Mouse (Mus musculus) CH12.LX (cell line): ENCODE results near the gene Brd3. TPM values are rescaled to one million over a fixed set of nuclear protein-coding genes. Genes with fewer than 3 reads are reported as not detected.

Source experiments
- DNase-seq: peaks from one replicate; pipeline ENCODE4 v3.0.0-alpha.2; 2013; ENCODE audit errors: extremely low read depth
- H3K27ac ChIP-seq: 2 replicates; pipeline ENCODE4 v1.5.1; 2012; ENCODE audit warnings: low read depth, mild to moderate bottlenecking, control low read depth, moderate library complexity; ENCODE audit not compliant: insufficient read depth
- H3K27me3 ChIP-seq: replicated peaks from 2 replicates; pipeline ENCODE3; 2012; ENCODE audit warnings: inconsistent platforms
- H3K36me3 ChIP-seq, 2 experiments: replicated peaks in 1 of 2; 2 replicates each; pipeline versions ENCODE3 to v1.6.1; 2012; ENCODE audit warnings: inconsistent platforms in 1 of 2, low read length in 1 of 2, mild to moderate bottlenecking in 1 of 2, mixed read lengths in 1 of 2, moderate library complexity in 1 of 2; ENCODE audit not compliant: control insufficient read depth in 1 of 2, insufficient read depth in 1 of 2
- H3K4me1 ChIP-seq, 2 experiments: 2 replicates each; pipeline ENCODE4 v1.6.1; 2012; ENCODE audit warnings: inconsistent platforms in 1 of 2, moderate library complexity in 1 of 2; ENCODE audit not compliant: insufficient read depth in 2 of 2, control insufficient read depth in 1 of 2
- H3K4me2 ChIP-seq: 2 replicates; pipeline ENCODE4 v1.6.1; 2012; ENCODE audit warnings: low read depth, mild to moderate bottlenecking, control low read depth; ENCODE audit not compliant: poor library complexity, insufficient read depth, severe bottlenecking
- H3K4me3 ChIP-seq, 3 experiments: fragments of 150-350 bp in 1 of 3; sonication (generic) in 1 of 3; replicated peaks in 1 of 3; 2 replicates each; pipeline versions ENCODE3 to v1.5.1; 2011 to 2012; ENCODE audit warnings: low read depth in 2 of 3, low read length in 2 of 3, mild to moderate bottlenecking in 2 of 3, moderate library complexity in 2 of 3, control low read depth in 1 of 3, improper control_type of control experiment in 1 of 3, inconsistent platforms in 1 of 3, mixed read lengths in 1 of 3; ENCODE audit not compliant: poor library complexity in 1 of 3
- H3K79me2 ChIP-seq: replicated peaks from 2 replicates; pipeline ENCODE4 v1.6.1; 2012; ENCODE audit warnings: mild to moderate bottlenecking, moderate library complexity; ENCODE audit not compliant: control insufficient read depth, poor library complexity, insufficient read depth, severe bottlenecking; ENCODE audit errors: extremely low read depth
- H3K9ac ChIP-seq: 2 replicates; pipeline ENCODE4 v1.6.1; 2012; ENCODE audit warnings: low read depth, mild to moderate bottlenecking, control low read depth, moderate library complexity; ENCODE audit not compliant: insufficient read depth
- H3K9me3 ChIP-seq: replicated peaks from 2 replicates; pipeline ENCODE3; 2012; ENCODE audit warnings: low read length, inconsistent platforms, mixed read lengths
- BHLHE40 ChIP-seq: IDR thresholded peaks from 2 replicates; pipeline ENCODE4 v1.6.1; 2011; ENCODE audit warnings: mild to moderate bottlenecking, low read depth, low read length, improper control_type of control experiment
- CHD1 ChIP-seq: IDR thresholded peaks from 2 replicates; pipeline ENCODE4 v1.6.1; 2012; ENCODE audit warnings: low read depth, low read length, improper control_type of control experiment, inconsistent platforms
- CHD2 ChIP-seq: IDR thresholded peaks from 2 replicates; pipeline ENCODE4 v1.6.1; 2011; ENCODE audit warnings: low read length, improper control_type of control experiment
- CTCF ChIP-seq, 2 experiments: IDR thresholded peaks in 1 of 2; conservative IDR thresholded peaks in 1 of 2; 2 replicates each; pipeline ENCODE4 v1.5.1; 2011 to 2012; ENCODE audit warnings: low read depth in 2 of 2, low read length in 2 of 2, improper control_type of control experiment in 1 of 2, inconsistent platforms in 1 of 2, mild to moderate bottlenecking in 1 of 2, moderate library complexity in 1 of 2
- E2F4 ChIP-seq: IDR thresholded peaks from 2 replicates; pipeline ENCODE4 v1.6.1; 2011; ENCODE audit warnings: low read depth, low read length, improper control_type of control experiment; ENCODE audit not compliant: insufficient replicate concordance
- ELF1 ChIP-seq: IDR thresholded peaks from 2 replicates; pipeline ENCODE4 v1.6.1; 2014; ENCODE audit warnings: low read depth, mild to moderate bottlenecking, inconsistent platforms, low read length, improper control_type of control experiment
- EP300 ChIP-seq: IDR thresholded peaks from 2 replicates; pipeline ENCODE4 v1.6.1; 2011; ENCODE audit warnings: low read length, improper control_type of control experiment
- ETS1 ChIP-seq: conservative IDR thresholded peaks from 2 replicates; pipeline ENCODE4 v1.6.1; 2012; ENCODE audit warnings: low read depth, mild to moderate bottlenecking, inconsistent platforms, low read length, improper control_type of control experiment, moderate library complexity
- GABPA ChIP-seq: IDR thresholded peaks from 2 replicates; pipeline ENCODE4 v1.6.1; 2012; ENCODE audit warnings: low read depth, low read length, improper control_type of control experiment, inconsistent platforms; ENCODE audit not compliant: insufficient replicate concordance
- HCFC1 ChIP-seq: IDR thresholded peaks from 2 replicates; pipeline ENCODE4 v1.6.1; 2012; ENCODE audit warnings: low read depth, mild to moderate bottlenecking, inconsistent platforms, low read length, improper control_type of control experiment
- IRF4 ChIP-seq: IDR thresholded peaks from 2 replicates; pipeline ENCODE4 v1.6.1; 2014; ENCODE audit warnings: low read depth, mild to moderate bottlenecking, inconsistent platforms, low read length, improper control_type of control experiment
- JUN ChIP-seq: IDR thresholded peaks from 2 replicates; pipeline ENCODE4 v1.6.1; 2011; ENCODE audit warnings: low read depth, mild to moderate bottlenecking, low read length, improper control_type of control experiment, moderate library complexity; ENCODE audit not compliant: insufficient read depth
- JUND ChIP-seq: conservative IDR thresholded peaks from 2 replicates; pipeline ENCODE4 v1.6.1; 2011; ENCODE audit warnings: low read depth, low read length, improper control_type of control experiment
- KAT2A ChIP-seq: IDR thresholded peaks from 2 replicates; pipeline ENCODE4 v1.6.1; 2012; ENCODE audit warnings: low read length, improper control_type of control experiment, inconsistent platforms; ENCODE audit not compliant: insufficient replicate concordance
- MAFK ChIP-seq: IDR thresholded peaks from 2 replicates; pipeline ENCODE4 v1.6.1; 2011; ENCODE audit warnings: low read length, improper control_type of control experiment; ENCODE audit not compliant: insufficient replicate concordance
- MAX ChIP-seq: IDR thresholded peaks from 2 replicates; pipeline ENCODE4 v1.6.1; 2011; ENCODE audit warnings: low read length, improper control_type of control experiment
- MAZ ChIP-seq: IDR thresholded peaks from 2 replicates; pipeline ENCODE4 v1.6.1; 2012; ENCODE audit warnings: low read depth, mild to moderate bottlenecking, inconsistent platforms, low read length, improper control_type of control experiment, moderate library complexity
- MEF2A ChIP-seq: IDR thresholded peaks from 2 replicates; pipeline ENCODE4 v1.6.1; 2014; ENCODE audit warnings: low read depth, mild to moderate bottlenecking, inconsistent platforms, low read length, improper control_type of control experiment, borderline replicate concordance
- MXI1 ChIP-seq: IDR thresholded peaks from 2 replicates; pipeline ENCODE4 v1.6.1; 2011; ENCODE audit warnings: mild to moderate bottlenecking, low read depth, low read length, improper control_type of control experiment
- MYC ChIP-seq: IDR thresholded peaks from 2 replicates; pipeline ENCODE4 v1.6.1; 2011; ENCODE audit warnings: low read depth, mild to moderate bottlenecking, improper control_type of control experiment, low read length
- NELFE ChIP-seq: IDR thresholded peaks from 2 replicates; pipeline ENCODE4 v1.6.1; 2011; ENCODE audit warnings: low read depth, low read length, improper control_type of control experiment
- NRF1 ChIP-seq: IDR thresholded peaks from 2 replicates; pipeline ENCODE4 v1.6.1; 2014; ENCODE audit warnings: low read depth, mild to moderate bottlenecking, inconsistent platforms, low read length, improper control_type of control experiment, moderate library complexity
- PAX5 ChIP-seq: IDR thresholded peaks from 2 replicates; pipeline ENCODE4 v1.6.1; 2012; ENCODE audit warnings: low read length, inconsistent platforms, mixed read lengths
- POLR2A ChIP-seq: IDR thresholded peaks from 2 replicates; pipeline ENCODE4 v1.6.1; 2011; ENCODE audit warnings: low read depth, mild to moderate bottlenecking, improper control_type of control experiment, low read length
- POLR2AphosphoS2 ChIP-seq: IDR thresholded peaks from 2 replicates; pipeline ENCODE4 v1.6.1; 2011; ENCODE audit warnings: low read depth, low read length, improper control_type of control experiment
- RAD21 ChIP-seq: IDR thresholded peaks from 2 replicates; pipeline ENCODE4 v1.6.1; 2011; ENCODE audit warnings: low read depth, mild to moderate bottlenecking, low read length, improper control_type of control experiment, moderate library complexity
- RCOR1 ChIP-seq: conservative IDR thresholded peaks from 2 replicates; pipeline ENCODE4 v1.6.1; 2012; ENCODE audit warnings: low read depth, mild to moderate bottlenecking, inconsistent platforms, low read length, improper control_type of control experiment
- SIN3A ChIP-seq: IDR thresholded peaks from 2 replicates; pipeline ENCODE4 v1.6.1; 2012; ENCODE audit warnings: low read length, improper control_type of control experiment, inconsistent platforms
- SMC3 ChIP-seq: IDR thresholded peaks from 2 replicates; pipeline ENCODE4 v1.6.1; 2011; ENCODE audit warnings: low read depth, low read length, improper control_type of control experiment
- TBP ChIP-seq: conservative IDR thresholded peaks from 2 replicates; pipeline ENCODE4 v1.6.1; 2011; ENCODE audit warnings: low read depth, low read length, improper control_type of control experiment
- TCF12 ChIP-seq: IDR thresholded peaks from 2 replicates; pipeline ENCODE4 v1.6.1; 2014; ENCODE audit warnings: low read depth, mild to moderate bottlenecking, inconsistent platforms, low read length, improper control_type of control experiment
- UBTF ChIP-seq: IDR thresholded peaks from 2 replicates; pipeline ENCODE4 v1.6.1; 2012; ENCODE audit warnings: low read depth, mild to moderate bottlenecking, inconsistent platforms, low read length, improper control_type of control experiment, moderate library complexity
- USF1 ChIP-seq: IDR thresholded peaks from 2 replicates; pipeline ENCODE4 v1.6.1; 2014; ENCODE audit warnings: low read depth, mild to moderate bottlenecking, inconsistent platforms, low read length, improper control_type of control experiment
- USF2 ChIP-seq: conservative IDR thresholded peaks from 2 replicates; pipeline ENCODE4 v1.6.1; 2011; ENCODE audit warnings: low read depth, low read length, improper control_type of control experiment
- ZC3H11A ChIP-seq: IDR thresholded peaks from 2 replicates; pipeline ENCODE4 v1.6.1; 2012; ENCODE audit warnings: low read depth, mild to moderate bottlenecking, inconsistent platforms, low read length, improper control_type of control experiment
- ZKSCAN1 ChIP-seq: IDR thresholded peaks from 2 replicates; pipeline ENCODE4 v1.6.1; 2012; ENCODE audit warnings: low read depth, inconsistent platforms, low read length, improper control_type of control experiment, borderline replicate concordance
- ZMIZ1 ChIP-seq: IDR thresholded peaks from 2 replicates; pipeline ENCODE4 v1.6.1; 2012; ENCODE audit warnings: low read depth, mild to moderate bottlenecking, inconsistent platforms, low read length, improper control_type of control experiment
- ZNF384 ChIP-seq: IDR thresholded peaks from 2 replicates; pipeline ENCODE4 v1.6.1; 2012; ENCODE audit warnings: low read depth, low read length, improper control_type of control experiment, inconsistent platforms
- dilution Hi-C: fragments of 300-500 bp; cut with MboI; formaldehyde crosslinking; loops from 2 replicates; pipeline ENCODE4 v1.14.3; 2020; ENCODE audit warnings: low sequenced_read_pairs; ENCODE audit not compliant: extremely low pct_unique_long_range_greater_than_20kb, extremely low pct_ligation_motif_present
- in situ Hi-C: fragments of 300-500 bp; cut with MboI; formaldehyde crosslinking; loops from 3 replicates; pipeline ENCODE4 v1.14.3; 2019; ENCODE audit warnings: low sequenced_read_pairs, low pct_ligation_motif_present, low pct_unique_long_range_greater_than_20kb, mixed read lengths
- polyA plus RNA-seq: library from polyadenylated mRNA; unstranded; fragments of >175 nt; gene quantifications from 2 replicates; pipeline ENCODE4 v1.2.1, GENCODE M21; 2012; ENCODE audit warnings: low read depth; ENCODE audit not compliant: insufficient read length
- total RNA-seq, 2 experiments: library from RNA; depleted of rRNA; stranded (reverse); fragments of 300-350 nt in 1 of 2; fragments of >200 nt in 1 of 2; gene quantifications; 2 replicates each; pipeline ENCODE4 v1.2.3; 2012 to 2014

Brd3 gene
- total and polyA plus RNA-seq, 3 experiments = 2.5 to 17.1 (median 6.6) TPM

DNA sequence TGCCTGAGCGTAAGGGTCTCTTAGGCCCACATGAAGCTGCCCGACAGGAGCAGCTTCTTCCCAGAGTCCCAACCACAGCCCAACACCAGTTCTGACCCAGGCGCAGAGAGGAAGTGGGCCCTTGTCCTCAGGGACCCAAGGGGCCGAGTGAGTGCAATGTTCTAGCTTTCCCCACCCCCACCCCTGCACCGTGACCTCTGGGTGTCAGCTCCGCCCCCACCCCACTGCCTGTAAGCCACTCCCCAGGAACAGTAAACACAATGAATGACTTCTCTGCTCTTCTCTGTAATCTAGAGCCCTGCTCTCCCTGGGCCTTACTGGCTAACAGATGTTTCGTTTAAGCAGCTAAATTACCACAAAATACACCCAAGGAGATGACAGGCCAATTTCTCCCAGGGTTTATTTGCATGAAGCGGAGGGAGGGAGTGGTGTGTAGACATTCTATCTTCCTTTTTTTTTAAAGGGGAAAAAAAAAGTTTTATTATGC is 95.7 kb downstream of the Brd3 start:
- in situ Hi-C loops = no loop called here
- Histone ChIP-seq H3K36me3 (peaks cover 0 to 17% of the 10 kb centered on the region in 2 experiments), H3K27me3 (no peaks in the 10 kb centered on the region), H3K9ac (peak overlapping the region; percentile 83)
- dilution Hi-C loops = no loop called here
- DNase-seq = peak; percentile 96
- TF ChIP-seq HCFC1 (peak; percentile 6; the same call in 1 of the 2 replicates), MAX (peak; percentile 32; the same call in 1 of the 2 replicates), MEF2A (no peak), ZC3H11A (no peak), EP300 (peak; percentile 62), E2F4 (no peak), SIN3A (peak; percentile 96), NRF1 (no peak), RCOR1 (no peak; the same call in 1 of the 2 replicates), CHD1 (no peak), MAZ (peak; percentile 91), POLR2AphosphoS2 (no peak; the same call in 1 of the 2 replicates), SMC3 (no peak; the same call in none of the 2 replicates), TCF12 (peak; percentile 76), USF2 (no peak), JUN (no peak), BHLHE40 (peak; percentile 71), MXI1 (peak; percentile 29), JUND (peak; percentile 32; the same call in 1 of the 2 replicates), PAX5 (no peak), CHD2 (peak; percentile 93), ZKSCAN1 (no peak), ELF1 (peak; percentile 62; the same call in 1 of the 2 replicates), ZNF384 (peak; percentile 97), UBTF (no peak; the same call in 1 of the 2 replicates), IRF4 (peak; percentile 74), RAD21 (no peak; the same call in none of the 2 replicates), ZMIZ1 (peak; percentile 65), GABPA (no peak), CTCF (conservative IDR thresholded peaks at IDR 0.05 in 1 of 2, IDR thresholded peaks at IDR 0.05 in 1 of 2; ENCODE audit: low read depth in 2 of 2, low read length in 2 of 2) (no peak), USF1 (no peak; the same call in 1 of the 2 replicates), ETS1 (peak; percentile 83), TBP (peak; percentile 58; the same call in 1 of the 2 replicates), MAFK (peak; percentile 62; the same call in 1 of the 2 replicates), MYC (no peak), POLR2A (peak; percentile 77), KAT2A (peak; percentile 60; the same call in 1 of the 2 replicates), NELFE (peak; percentile 66)
- TF ChIP-seq, all 38 proteins: peak for 20
- peak overlapping the region; percentile 76; the same call in 1 of the 2 replicates for H3K4me2 ChIP-seq
- H3K27ac ChIP-seq = peak overlapping the region; percentile 98
- peak overlapping the region; percentile 61 to 67 (median 63) for H3K4me3 ChIP-seq
- H3K79me2 ChIP-seq = peaks cover 86% of the 10 kb centered on the region
- H3K4me1 ChIP-seq = peaks cover 34 to 75% of the 10 kb centered on the region in 2 experiments
- H3K9me3 ChIP-seq = no peaks in the 10 kb centered on the region
